ENCODE assay signal across 9 mouse cellular contexts in genomic region chrX:73467446-73468241, GRCm38 (mm10). TPM values are rescaled to one million over a fixed set of nuclear protein-coding genes. Genes with fewer than 3 reads are reported as not detected.
DNase-seq lines count a peak whose midpoint lies in the region; ATAC-seq lines count a peak whose summit lies in the region.
"Had no signal": no experiment of that assay in that cellular context is flagged by ENCODE, and none has a peak within 500 bp of the region (broad histone marks: within the 10 kb centered on the region; RNA-seq: fewer than 3 reads in every experiment).

No protein-coding gene starts in this region.

- ATAC-seq in midbrain, embryonic 11.5 days (ENCODE audit: low FRiP score): no peak
- peak; percentile 86 for ATAC-seq in embryonic facial prominence, embryonic 14.5 days (ENCODE audit: low read depth)
- no peak; the same call in 1 of the 2 replicates for ATAC-seq in stomach, embryonic 15.5 days (ENCODE audit: insufficient read depth, low FRiP score, low read depth)

- H3K9ac ChIP-seq in midbrain, embryonic 11.5 days (ENCODE audit: low read length): no peak overlapping the region
- no peak overlapping the region for H3K9ac ChIP-seq in embryonic facial prominence, embryonic 14.5 days (ENCODE audit: low read depth, low read length)
- H3K9ac ChIP-seq in stomach, embryonic 15.5 days: no peak overlapping the region
- H3K9ac ChIP-seq: liver, embryonic 15.5 days had no signal

- peaks cover 66% of the 10 kb centered on the region for H3K27me3 ChIP-seq in midbrain, embryonic 10.5 days (ENCODE audit: low read depth, poor library complexity, severe bottlenecking)
- H3K27me3 ChIP-seq in midbrain, embryonic 11.5 days (ENCODE audit: control insufficient read depth, insufficient read depth, low read length): no peaks in the 10 kb centered on the region; the same call in 1 of the 2 replicates
- no peaks in the 10 kb centered on the region for H3K27me3 ChIP-seq in embryonic facial prominence, embryonic 14.5 days (replicated peaks; ENCODE audit: control insufficient read depth, insufficient read depth, low read length)
- H3K27me3 ChIP-seq in stomach, embryonic 15.5 days (replicated peaks): no peaks in the 10 kb centered on the region
- H3K27me3 ChIP-seq: liver, embryonic 15.5 days had no signal

- H3K27ac ChIP-seq in midbrain, embryonic 10.5 days (replicated peaks): no peak overlapping the region
- H3K27ac ChIP-seq in midbrain, embryonic 11.5 days (ENCODE audit: low read depth, low read length): no peak overlapping the region
- H3K27ac ChIP-seq in embryonic facial prominence, embryonic 14.5 days (replicated peaks; ENCODE audit: low read depth, low read length): peak overlapping the region; percentile 93
- peak overlapping the region; percentile 66 for H3K27ac ChIP-seq in stomach, embryonic 15.5 days
- H3K27ac ChIP-seq: liver, embryonic 15.5 days had no signal

- H3K4me3 ChIP-seq in midbrain, embryonic 10.5 days: no peak overlapping the region
- H3K4me3 ChIP-seq in midbrain, embryonic 11.5 days (ENCODE audit: low read depth, low read length): no peak overlapping the region
- no peak overlapping the region for H3K4me3 ChIP-seq in embryonic facial prominence, embryonic 14.5 days (ENCODE audit: low read depth, low read length)
- no peak overlapping the region for H3K4me3 ChIP-seq in stomach, embryonic 15.5 days (replicated peaks)
- H3K4me3 ChIP-seq: liver, embryonic 15.5 days had no signal

- intact Hi-C loops in heart, postnatal 25 days (cut with DNase I): no loop called here

- H3K36me3 ChIP-seq in midbrain, embryonic 10.5 days: no peaks in the 10 kb centered on the region
- no peaks in the 10 kb centered on the region for H3K36me3 ChIP-seq in midbrain, embryonic 11.5 days (ENCODE audit: control insufficient read depth, insufficient read depth, low read length)
- H3K36me3 ChIP-seq in embryonic facial prominence, embryonic 14.5 days (ENCODE audit: control insufficient read depth, insufficient read depth, low read length): no peaks in the 10 kb centered on the region
- H3K36me3 ChIP-seq in stomach, embryonic 15.5 days: no peaks in the 10 kb centered on the region
- H3K36me3 ChIP-seq: liver, embryonic 15.5 days had no signal

- DNase-seq in midbrain, embryonic 10.5 days (ENCODE audit: low spot score): peak; percentile 15
- DNase-seq in midbrain, embryonic 11.5 days (ENCODE audit: low spot score, missing footprints): no peak
- peak; percentile 90 for DNase-seq in embryonic facial prominence, embryonic 14.5 days (ENCODE audit: low spot score)
- peak; percentile 60 for DNase-seq in heart, postnatal 25 days (ENCODE audit: low spot score)
- no peak for DNase-seq in retina, postnatal 1 day
- no peak for DNase-seq in urinary bladder, adult 18-20 months (ENCODE audit: low spot score in 2 of 2)

- no peaks in the 10 kb centered on the region for H3K9me3 ChIP-seq in midbrain, embryonic 10.5 days (replicated peaks)
- H3K9me3 ChIP-seq in midbrain, embryonic 11.5 days (ENCODE audit: control insufficient read depth, low read length): no peaks in the 10 kb centered on the region
- no peaks in the 10 kb centered on the region for H3K9me3 ChIP-seq in embryonic facial prominence, embryonic 14.5 days (ENCODE audit: control insufficient read depth, low read length)
- H3K9me3 ChIP-seq in stomach, embryonic 15.5 days: no peaks in the 10 kb centered on the region
- H3K9me3 ChIP-seq: liver, embryonic 15.5 days had no signal

- no peak overlapping the region for H3K4me2 ChIP-seq in midbrain, embryonic 11.5 days
- peak overlapping the region; percentile 29 for H3K4me2 ChIP-seq in embryonic facial prominence, embryonic 14.5 days (ENCODE audit: low read depth, low read length)
- H3K4me2 ChIP-seq in stomach, embryonic 15.5 days: no peak overlapping the region
- H3K4me2 ChIP-seq: liver, embryonic 15.5 days had no signal

- WGBS in midbrain, embryonic 10.5 days: 74% methylated on average over 5 of the region's 5 CpGs
- 63% methylated on average over 5 of the region's 5 CpGs for WGBS in midbrain, embryonic 11.5 days
- WGBS in embryonic facial prominence, embryonic 14.5 days: 50% methylated on average over 5 of the region's 5 CpGs
- WGBS in stomach, embryonic 15.5 days: 57% methylated on average over 5 of the region's 5 CpGs

- H3K4me1 ChIP-seq in midbrain, embryonic 10.5 days: no peaks in the 10 kb centered on the region
- H3K4me1 ChIP-seq in midbrain, embryonic 11.5 days (ENCODE audit: control insufficient read depth, insufficient read depth, low read length): no peaks in the 10 kb centered on the region
- H3K4me1 ChIP-seq in embryonic facial prominence, embryonic 14.5 days (ENCODE audit: control insufficient read depth, insufficient read depth, low read length): peaks cover 30% of the 10 kb centered on the region
- no peaks in the 10 kb centered on the region for H3K4me1 ChIP-seq in stomach, embryonic 15.5 days
- H3K4me1 ChIP-seq: liver, embryonic 15.5 days had no signal

RNA-seq across cellular contexts. Expression of gene Haus7, which starts 8.8 kb away (rescaled TPM):
- 83.6 and 85.0 TPM in 2 replicates for polyA plus RNA-seq in midbrain, embryonic 10.5 days (2016; fragmentation: Nextera tagmentation; extraction: Ambion mirVana)
- 72.3 and 73.5 TPM in 2 replicates for polyA plus RNA-seq in midbrain, embryonic 11.5 days (2014; fragmentation: Nextera tagmentation; extraction: Ambion mirVana)
- polyA plus RNA-seq in embryonic facial prominence, embryonic 14.5 days (2014; fragmentation: Nextera tagmentation; extraction: Ambion mirVana): 48.2 and 52.5 TPM in 2 replicates
- 1 to 10 TPM; 4.8 to 6.2 TPM for total RNA-seq in heart, postnatal 25 days (2021)
- 54.1 and 58.7 TPM in 2 replicates for polyA plus RNA-seq in stomach, embryonic 15.5 days (2015; fragmentation: Nextera tagmentation; extraction: Ambion mirVana)

RNA-seq across cellular contexts. Expression of gene Bgn, which starts 15.8 kb away (rescaled TPM):
- 16.4 and 27.9 TPM in 2 replicates for polyA plus RNA-seq in midbrain, embryonic 10.5 days (2016; fragmentation: Nextera tagmentation; extraction: Ambion mirVana)
- polyA plus RNA-seq in midbrain, embryonic 11.5 days (2014; fragmentation: Nextera tagmentation; extraction: Ambion mirVana): 42.1 and 43.4 TPM in 2 replicates
- 263 and 311 TPM in 2 replicates for polyA plus RNA-seq in embryonic facial prominence, embryonic 14.5 days (2014; fragmentation: Nextera tagmentation; extraction: Ambion mirVana)
- total RNA-seq in heart, postnatal 25 days (2021): 100 to 1,000 TPM; 213 to 224 TPM
- polyA plus RNA-seq in stomach, embryonic 15.5 days (2015; fragmentation: Nextera tagmentation; extraction: Ambion mirVana): 64.8 and 75.2 TPM in 2 replicates

RNA-seq across cellular contexts. Expression of gene Trex2, which starts 32.5 kb away (rescaled TPM):
- polyA plus RNA-seq in midbrain, embryonic 10.5 days (2016; fragmentation: Nextera tagmentation; extraction: Ambion mirVana): not detected in 2 replicates
- not detected in 2 replicates for polyA plus RNA-seq in midbrain, embryonic 11.5 days (2014; fragmentation: Nextera tagmentation; extraction: Ambion mirVana)
- polyA plus RNA-seq in embryonic facial prominence, embryonic 14.5 days (2014; fragmentation: Nextera tagmentation; extraction: Ambion mirVana): 1.3 and 2.9 TPM in 2 replicates
- not detected for total RNA-seq in heart, postnatal 25 days (2021)
- 1.2 and 3.9 TPM in 2 replicates for polyA plus RNA-seq in stomach, embryonic 15.5 days (2015; fragmentation: Nextera tagmentation; extraction: Ambion mirVana)
- total RNA-seq: gastrocnemius, adult 8-10 months had no signal
- polyA plus RNA-seq: liver, embryonic 15.5 days had no signal

RNA-seq across cellular contexts. Expression of gene Atp2b3, which starts 35.2 kb away (rescaled TPM):
- 0.17 and 0.19 TPM in 2 replicates for polyA plus RNA-seq in midbrain, embryonic 10.5 days (2016; fragmentation: Nextera tagmentation; extraction: Ambion mirVana)
- polyA plus RNA-seq in midbrain, embryonic 11.5 days (2014; fragmentation: Nextera tagmentation; extraction: Ambion mirVana): 0.25 and 0.30 TPM in 2 replicates
- polyA plus RNA-seq in embryonic facial prominence, embryonic 14.5 days (2014; fragmentation: Nextera tagmentation; extraction: Ambion mirVana): 0.80 and 1.3 TPM in 2 replicates
- total RNA-seq in heart, postnatal 25 days (2021): under 1 TPM in 1 of 2 experiments, not detected in 1; 0.08 TPM
- polyA plus RNA-seq in stomach, embryonic 15.5 days (2015; fragmentation: Nextera tagmentation; extraction: Ambion mirVana): 0.19 and 0.31 TPM in 2 replicates

RNA-seq across cellular contexts. Expression of gene Zfp92, which starts 56.7 kb away (rescaled TPM):
- polyA plus RNA-seq in midbrain, embryonic 10.5 days (2016; fragmentation: Nextera tagmentation; extraction: Ambion mirVana): 0.06 and 0.11 TPM in 2 replicates
- 0.05 and 0.07 TPM in 2 replicates for polyA plus RNA-seq in midbrain, embryonic 11.5 days (2014; fragmentation: Nextera tagmentation; extraction: Ambion mirVana)
- polyA plus RNA-seq in embryonic facial prominence, embryonic 14.5 days (2014; fragmentation: Nextera tagmentation; extraction: Ambion mirVana): 0.11 and 0.21 TPM in 2 replicates
- not detected for total RNA-seq in heart, postnatal 25 days (2021)
- polyA plus RNA-seq in stomach, embryonic 15.5 days (2015; fragmentation: Nextera tagmentation; extraction: Ambion mirVana): 0.21 and 0.40 TPM in 2 replicates
- total RNA-seq: gastrocnemius, adult 8-10 months had no signal
- polyA plus RNA-seq: liver, embryonic 15.5 days had no signal

Comparison
In these comparisons a context has a peak if more than half of its experiments do, and no peak if none do; other contexts are left out.
1. DNase-seq: peak in midbrain, embryonic 10.5 days (single experiment), embryonic facial prominence, embryonic 14.5 days (single experiment) and heart, postnatal 25 days (single experiment); none in midbrain, embryonic 11.5 days (single experiment), retina, postnatal 1 day (single experiment) and urinary bladder, adult 18-20 months (0 of 2).
2. H3K27ac ChIP-seq: peak in embryonic facial prominence, embryonic 14.5 days (single experiment) and stomach, embryonic 15.5 days (single experiment); none in midbrain, embryonic 10.5 days (single experiment) and midbrain, embryonic 11.5 days (single experiment).